Mouse (Mus musculus) embryonic fibroblast, embryonic 13.5 days (primary cell): ENCODE measurements around the gene Gabrg3.

Source experiments
- CTCF ChIP-seq: IDR thresholded peaks from 2 replicates; pipeline ENCODE4 v1.5.1; 2011; ENCODE audit warnings: mild to moderate bottlenecking, control low read depth, low read length, moderate library complexity, borderline replicate concordance; ENCODE audit not compliant: insufficient read depth
- POLR2A ChIP-seq: IDR thresholded peaks from 2 replicates; pipeline ENCODE4 v1.6.1; 2011; ENCODE audit warnings: low read depth, mild to moderate bottlenecking, control low read depth, low read length, moderate library complexity

DNA sequence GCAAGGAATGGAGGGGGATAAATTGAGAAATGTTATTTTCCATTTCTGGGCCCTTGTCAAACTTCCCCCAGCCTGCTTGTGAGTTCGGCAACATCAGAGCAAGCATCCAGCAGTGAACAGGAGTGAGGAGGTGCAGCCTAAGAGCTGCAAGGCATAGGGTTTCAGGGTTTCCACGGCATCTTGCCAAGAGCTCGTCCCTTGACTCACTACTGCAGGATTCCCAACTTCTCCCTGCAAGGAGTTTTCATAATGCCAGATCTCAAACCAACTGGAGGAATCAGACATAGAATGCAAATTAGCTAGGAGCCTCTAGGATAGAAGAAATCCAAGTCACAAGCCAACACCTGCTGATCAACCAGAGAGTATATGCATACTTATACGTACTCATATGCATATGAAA, 254.0 kb downstream of the Gabrg3 start:
- TF ChIP-seq CTCF (no peak), POLR2A (no peak)
